Comparison of ENCODE assay signal across 10 mouse cellular contexts in the genomic region with DNA sequence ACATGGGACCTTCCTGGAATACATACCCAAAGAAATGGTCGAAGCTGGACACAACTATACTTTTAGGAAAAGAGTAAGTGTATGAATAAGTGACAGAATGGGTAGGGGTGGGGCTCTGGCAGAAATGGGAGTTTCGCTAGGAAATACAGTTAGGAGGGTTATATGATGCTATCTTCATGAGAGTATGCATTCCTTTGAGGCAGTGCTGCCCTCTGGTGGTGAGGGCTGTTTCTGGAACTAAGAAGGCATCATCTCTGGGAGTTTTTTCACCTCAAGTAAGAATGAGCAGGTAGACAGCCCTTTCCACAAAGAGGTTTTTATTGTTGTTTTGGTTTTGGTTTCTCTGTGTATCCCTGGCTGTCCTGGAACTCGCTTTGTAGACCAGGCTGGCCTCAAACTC. TPM values are rescaled to one million over a fixed set of nuclear protein-coding genes. Genes with fewer than 3 reads are reported as not detected.
A peak's percentile ranks its signal among the peaks of the same experiment; 100 is the strongest.
DNase-seq lines count a peak whose midpoint lies in the region; ATAC-seq lines count a peak whose summit lies in the region.
"Had no signal": no experiment of that assay in that cellular context is flagged by ENCODE, and none has a peak within 500 bp of the region (broad histone marks: within the 10 kb centered on the region; RNA-seq: fewer than 3 reads in every experiment).

No protein-coding gene starts in this region.

- intact Hi-C loops in left cerebral cortex, postnatal 36 days (cut with DNase I): loop anchor here (2.0 kb wide), 1 partner anchor 65 kb away; no protein-coding TSS in a partner anchor

- peaks cover 6% of the 10 kb centered on the region; the same call in 1 of the 2 replicates for H3K27me3 ChIP-seq in liver, embryonic 11.5 days (replicated peaks; ENCODE audit: control insufficient read depth, insufficient read depth, low read length)

- no peaks in the 10 kb centered on the region for H3K9me3 ChIP-seq in liver, embryonic 11.5 days (ENCODE audit: control insufficient read depth, low read length)

- no peak overlapping the region for H3K27ac ChIP-seq in liver, embryonic 11.5 days (ENCODE audit: low read depth, low read length)

- peak; percentile 78 for DNase-seq in liver
- DNase-seq in liver, embryonic 11.5 days (ENCODE audit: low spot score): no peak
- DNase-seq in adrenal gland, postnatal 4 days (ENCODE audit: low spot score in 2 of 2): peak; percentile 49 to 61
- peak; percentile 62 for DNase-seq in hindlimb bud, embryonic 11.5 days (ENCODE audit: extremely low spot score, low read depth, low spot score)
- DNase-seq in left cerebral cortex, postnatal 36 days (ENCODE audit: low spot score in 2 of 2): peak; percentile 67 to 79
- peak; percentile 70 for DNase-seq in ovary, postnatal 36 days (ENCODE audit: low spot score)
- peak; percentile 61 to 70 for DNase-seq in thymus, postnatal 36 days

- ATAC-seq in liver, embryonic 11.5 days (replicated peaks; ENCODE audit: low FRiP score): no peak
- ATAC-seq in erythroblast, adult 5-6 weeks (replicated peaks; ENCODE audit: low FRiP score, poor library complexity, severe bottlenecking): peak; percentile 61; the same call in 1 of the 2 replicates

- WGBS in liver, embryonic 11.5 days: 33% methylated on average over 3 of the region's 3 CpGs

- H3K4me1 ChIP-seq in liver, embryonic 11.5 days (replicated peaks; ENCODE audit: control insufficient read depth, insufficient read depth, low read length): no peaks in the 10 kb centered on the region

- H3K4me3 ChIP-seq in liver, embryonic 11.5 days (ENCODE audit: low read depth, low read length): no peak overlapping the region
- H3K4me3 ChIP-seq: erythroblast, embryonic 14.5 days had no signal

- H3K36me3 ChIP-seq in liver, embryonic 11.5 days (ENCODE audit: control insufficient read depth, insufficient read depth, low read length): peaks cover 14% of the 10 kb centered on the region; the same call in 1 of the 2 replicates

- H3K9ac ChIP-seq in liver, embryonic 11.5 days (ENCODE audit: low read depth, low read length): no peak overlapping the region

- no peak overlapping the region for H3K4me2 ChIP-seq in liver, embryonic 11.5 days

RNA-seq across cellular contexts. Expression of a gene that starts 5.5 kb away (rescaled TPM):
- polyA plus RNA-seq in liver, embryonic 11.5 days (2014; fragmentation: Nextera tagmentation; extraction: Ambion mirVana): not detected in 2 replicates
- total RNA-seq in adrenal gland, postnatal 4 days (2021): not detected
- not detected in 2 replicates for total RNA-seq in erythroblast, adult 5-6 weeks (2015; ENCODE audit: low replicate concordance)
- not detected in 2 replicates for total RNA-seq in erythroblast, adult 5-6 weeks (2017; ENCODE audit: low replicate concordance)
- not detected for total RNA-seq in left cerebral cortex, postnatal 36 days (2021)
- polyA plus RNA-seq: erythroblast, embryonic 14.5 days; small intestine, adult 2 months had no signal

RNA-seq across cellular contexts. Expression of a gene that starts 19.4 kb away (rescaled TPM):
- polyA plus RNA-seq in liver, embryonic 11.5 days (2014; fragmentation: Nextera tagmentation; extraction: Ambion mirVana): 44.6 and 46.8 TPM in 2 replicates
- total RNA-seq in adrenal gland, postnatal 4 days (2021): 10 to 100 TPM; 31.3 to 36.3 TPM
- 0.77 and 1.5 TPM in 2 replicates for total RNA-seq in erythroblast, adult 5-6 weeks (2015; ENCODE audit: low replicate concordance)
- total RNA-seq in erythroblast, adult 5-6 weeks (2017; ENCODE audit: low replicate concordance): 1.3 and 5.7 TPM in 2 replicates
- 10 to 100 TPM; 59.9 to 62.9 TPM for total RNA-seq in left cerebral cortex, postnatal 36 days (2021)

RNA-seq across cellular contexts. Expression of a gene that starts 30.7 kb away (rescaled TPM):
- not detected in 2 replicates for polyA plus RNA-seq in liver, embryonic 11.5 days (2014; fragmentation: Nextera tagmentation; extraction: Ambion mirVana)
- not detected for total RNA-seq in adrenal gland, postnatal 4 days (2021)
- total RNA-seq in erythroblast, adult 5-6 weeks (2015; ENCODE audit: low replicate concordance): not detected in 2 replicates
- not detected in 2 replicates for total RNA-seq in erythroblast, adult 5-6 weeks (2017; ENCODE audit: low replicate concordance)
- not detected for total RNA-seq in left cerebral cortex, postnatal 36 days (2021)
- polyA plus RNA-seq: erythroblast, embryonic 14.5 days; small intestine, adult 2 months had no signal

RNA-seq across cellular contexts. Expression of a gene that starts 35.6 kb away (rescaled TPM):
- polyA plus RNA-seq in liver, embryonic 11.5 days (2014; fragmentation: Nextera tagmentation; extraction: Ambion mirVana): 15.2 and 15.6 TPM in 2 replicates
- 10 to 100 TPM; 79.3 to 83.7 TPM for total RNA-seq in adrenal gland, postnatal 4 days (2021)
- total RNA-seq in erythroblast, adult 5-6 weeks (2015; ENCODE audit: low replicate concordance): 1.5 and 8.4 TPM in 2 replicates
- total RNA-seq in erythroblast, adult 5-6 weeks (2017; ENCODE audit: low replicate concordance): 5.2 and 10.3 TPM in 2 replicates
- 10 to 100 TPM; 26.1 to 29.0 TPM for total RNA-seq in left cerebral cortex, postnatal 36 days (2021)

Comparison
In these comparisons a context has a peak if more than half of its experiments do, and no peak if none do; other contexts are left out.
1. RNA of a gene that starts 19.4 kb away (total RNA-seq): 59.9 to 62.9 TPM in left cerebral cortex, postnatal 36 days and 31.3 to 36.3 TPM in adrenal gland, postnatal 4 days; 0.77 to 5.7 TPM in erythroblast, adult 5-6 weeks; every median in the first group is over 4 times any median in the second.